Mouse (Mus musculus) forebrain, embryonic 12.5 days (tissue): ENCODE results near the gene Ralgps1. TPM values are rescaled to one million over a fixed set of nuclear protein-coding genes. Genes with fewer than 3 reads are reported as not detected.

Experiments
- ATAC-seq: fragments of 200-750 bp; cut with Nextera tagmentation; 2 replicates; pipeline ENCODE4 v1.8.0; 2017; ENCODE audit warnings: moderate TSS enrichment; ENCODE audit not compliant: low FRiP score
- H3K27ac ChIP-seq: fragments of 300-500 bp; sonication (generic); 2 replicates; pipeline ENCODE4 v1.5.1; 2016; ENCODE audit warnings: mild to moderate bottlenecking
- H3K27me3 ChIP-seq: fragments of 300-500 bp; sonication (generic); 2 replicates; pipeline ENCODE4 v1.6.1; 2016; ENCODE audit warnings: mild to moderate bottlenecking
- H3K36me3 ChIP-seq: fragments of 300-500 bp; sonication (generic); replicated peaks from 2 replicates; pipeline ENCODE4 v1.6.1; 2016; ENCODE audit warnings: mild to moderate bottlenecking
- H3K4me1 ChIP-seq: fragments of 300-500 bp; sonication (generic); 2 replicates; pipeline ENCODE4 v1.6.1; 2016
- H3K4me2 ChIP-seq: fragments of 300-500 bp; sonication (generic); 2 replicates; pipeline ENCODE4 v1.6.1; 2016; ENCODE audit warnings: mild to moderate bottlenecking, moderate library complexity
- H3K4me3 ChIP-seq: fragments of 300-500 bp; sonication (generic); replicated peaks from 2 replicates; pipeline ENCODE4 v1.5.1; 2016; ENCODE audit warnings: mild to moderate bottlenecking
- H3K9ac ChIP-seq: fragments of 300-500 bp; sonication (generic); 2 replicates; pipeline ENCODE4 v1.6.1; 2016; ENCODE audit warnings: mild to moderate bottlenecking
- H3K9me3 ChIP-seq: fragments of 300-500 bp; sonication (generic); 2 replicates; pipeline ENCODE4 v1.6.1; 2016
- WGBS: fragments of 180-500 bp; shearing (Covaris S2); methylation state at CpG from one replicate; pipeline ENCODE4 v1.1.7; 2016; 5-methylcytosine and 5-hydroxymethylcytosine counted together
- polyA plus RNA-seq: library from polyadenylated mRNA; unstranded; fragments of >200 nt; fragmentation: Nextera tagmentation; extraction: Ambion mirVana; gene quantifications from 2 replicates; pipeline ENCODE4 v1.2.1, GENCODE M21; 2016

Gene Ralgps1
- polyA plus RNA-seq, 1 experiment from 2014 or later = 23.8 TPM

DNA sequence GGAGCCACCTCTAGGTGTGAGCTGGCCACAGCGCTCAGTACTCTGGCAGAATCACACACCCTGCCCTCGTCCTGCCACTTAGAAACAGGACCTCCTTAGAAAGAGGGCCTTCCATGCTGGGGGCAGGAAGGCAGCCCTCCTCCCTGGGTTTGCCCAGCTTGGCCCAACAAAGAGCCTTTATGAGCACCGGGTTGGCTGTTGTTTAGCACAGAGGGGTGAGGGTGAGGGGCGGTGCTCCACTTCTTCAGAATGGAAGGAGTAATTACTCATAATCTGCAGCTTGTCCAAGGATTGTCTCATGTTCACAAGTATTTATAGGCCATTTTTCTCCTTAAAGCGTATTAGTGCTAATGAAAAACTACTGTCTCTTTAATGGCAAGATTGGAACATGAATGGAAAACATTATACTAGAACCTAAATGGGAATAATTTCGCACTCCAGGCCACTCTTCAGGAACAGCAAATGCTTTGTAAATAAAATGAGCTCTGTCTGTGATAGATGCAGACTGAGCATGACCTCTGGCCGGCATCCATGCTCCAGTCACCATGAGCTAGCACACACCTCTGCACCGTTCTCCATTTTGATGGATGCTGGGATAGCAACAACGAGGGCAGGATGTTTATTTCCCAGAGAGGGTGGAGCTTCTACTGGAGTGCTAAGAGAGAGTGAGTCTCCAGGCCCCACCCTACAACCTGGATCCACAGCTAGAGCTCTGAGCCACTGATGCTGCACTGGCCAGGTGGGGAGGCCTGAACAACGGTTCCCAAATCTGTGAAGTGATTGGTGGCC, 200.3 kb downstream of the Ralgps1 start:
- H3K36me3 ChIP-seq = peaks cover 33% of the 10 kb centered on the region
- H3K9me3 ChIP-seq = no peaks in the 10 kb centered on the region
- peaks cover 11% of the 10 kb centered on the region; the same call in 1 of the 2 replicates for H3K4me1 ChIP-seq
- no peak overlapping the region for H3K4me3 ChIP-seq
- H3K9ac ChIP-seq = no peak overlapping the region
- WGBS = 34% methylated on average over 10 of the region's 10 CpGs
- H3K27ac ChIP-seq = peak overlapping the region; percentile 36; the same call in 1 of the 2 replicates
- no peak overlapping the region for H3K4me2 ChIP-seq
- 0 out of 2 replicates have a peak, but pooled peaks have one; percentile 23 for ATAC-seq
- H3K27me3 ChIP-seq = peaks cover 8% of the 10 kb centered on the region; the same call in 1 of the 2 replicates

DNA sequence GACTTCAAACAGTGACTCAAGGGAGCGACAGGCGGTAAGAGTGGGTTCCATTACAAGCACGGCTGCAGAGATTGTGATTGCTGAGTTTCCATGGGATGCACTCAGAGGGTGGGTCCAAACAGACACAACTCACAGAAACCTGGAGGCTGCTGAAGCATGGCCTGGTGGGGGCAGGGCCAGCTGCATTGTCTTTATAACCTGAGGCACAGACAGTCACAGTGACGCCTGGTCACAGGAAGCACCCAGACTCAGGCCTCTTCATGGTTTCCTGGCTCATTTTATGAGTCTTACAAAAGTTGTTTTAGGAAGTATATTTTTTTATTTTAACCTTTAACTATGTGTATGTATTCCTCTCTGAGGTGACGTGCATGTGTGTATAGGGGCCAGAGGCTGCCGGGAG, 201.8 kb downstream of the Ralgps1 start:
- no peak overlapping the region for H3K27ac ChIP-seq

DNA sequence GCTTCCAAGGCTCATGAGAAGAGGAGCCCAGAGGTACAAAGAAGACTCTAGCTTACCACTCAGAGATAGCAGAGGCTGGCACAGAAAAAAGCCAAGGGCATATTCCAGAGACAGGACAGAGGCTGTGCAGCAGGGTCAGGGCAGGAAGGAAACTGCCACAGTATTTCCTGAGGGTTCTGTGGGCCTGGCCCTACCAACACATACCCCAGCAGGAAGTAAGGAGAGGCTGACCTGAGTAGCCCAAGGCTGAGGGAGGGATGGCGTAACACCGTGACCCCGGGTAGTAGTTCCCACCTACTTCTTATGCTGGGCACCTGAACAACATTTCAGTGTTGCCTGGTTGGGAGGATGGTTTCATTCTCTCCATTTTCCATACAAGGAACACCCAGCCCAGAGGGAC, 204.2 kb downstream of the Ralgps1 start:
- H3K36me3 ChIP-seq = peaks cover 17% of the 10 kb centered on the region; the same call in 1 of the 2 replicates
- no peaks in the 10 kb centered on the region for H3K9me3 ChIP-seq
- H3K4me3 ChIP-seq = no peak overlapping the region
- peaks cover 11% of the 10 kb centered on the region; the same call in 1 of the 2 replicates for H3K4me1 ChIP-seq
- H3K27ac ChIP-seq = no peak overlapping the region
- H3K9ac ChIP-seq = no peak overlapping the region
- H3K4me2 ChIP-seq = no peak overlapping the region
- H3K27me3 ChIP-seq = peaks cover 8% of the 10 kb centered on the region; the same call in 1 of the 2 replicates
- ATAC-seq = no peak
- WGBS = 80% methylated on average over 3 of the region's 3 CpGs

More for the DNA sequence above, 201.8 kb downstream of the Ralgps1 start:
- H3K4me1 ChIP-seq = peaks cover 11% of the 10 kb centered on the region; the same call in 1 of the 2 replicates
- H3K27me3 ChIP-seq = peaks cover 8% of the 10 kb centered on the region; the same call in 1 of the 2 replicates
- H3K4me3 ChIP-seq = no peak overlapping the region
- 82% methylated on average over 6 of the region's 6 CpGs for WGBS
- no peaks in the 10 kb centered on the region for H3K9me3 ChIP-seq
- H3K36me3 ChIP-seq = peaks cover 33% of the 10 kb centered on the region
- no peak overlapping the region for H3K9ac ChIP-seq
- no peak for ATAC-seq
- H3K4me2 ChIP-seq = no peak overlapping the region

DNA sequence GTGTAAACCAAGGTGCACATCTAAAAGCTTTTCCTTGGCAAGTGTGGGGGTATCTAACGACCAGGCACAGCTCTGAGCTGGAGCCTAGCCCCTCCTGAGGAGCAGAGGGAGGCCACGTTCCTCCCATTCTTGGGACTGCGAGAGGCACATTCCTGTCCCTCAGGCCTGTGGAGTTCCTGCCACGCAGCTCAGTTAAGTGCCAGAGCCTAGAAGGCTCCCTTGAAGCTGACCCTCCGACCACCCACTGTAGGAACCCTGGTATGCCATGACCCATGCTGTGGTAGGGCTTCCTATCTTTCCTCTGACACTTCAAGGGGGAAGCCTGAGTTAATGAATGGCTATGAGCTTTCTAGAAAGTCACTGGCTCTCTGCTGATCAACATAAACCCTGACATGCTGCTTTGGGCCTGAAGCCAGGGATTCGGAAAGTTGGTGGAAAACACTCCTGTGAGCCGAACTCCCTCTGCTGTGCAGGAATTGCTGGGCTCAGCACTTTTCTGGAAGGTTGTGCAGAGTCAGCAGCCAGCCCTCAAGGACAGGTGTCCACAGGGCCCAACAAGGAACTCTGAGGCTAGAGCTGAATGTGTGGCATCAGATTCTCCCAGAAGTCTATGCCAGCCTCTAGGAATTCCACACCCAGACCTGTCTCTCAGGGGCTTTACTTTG, 205.4 kb downstream of the Ralgps1 start:
- 70% methylated on average over 7 of the region's 7 CpGs for WGBS

DNA sequence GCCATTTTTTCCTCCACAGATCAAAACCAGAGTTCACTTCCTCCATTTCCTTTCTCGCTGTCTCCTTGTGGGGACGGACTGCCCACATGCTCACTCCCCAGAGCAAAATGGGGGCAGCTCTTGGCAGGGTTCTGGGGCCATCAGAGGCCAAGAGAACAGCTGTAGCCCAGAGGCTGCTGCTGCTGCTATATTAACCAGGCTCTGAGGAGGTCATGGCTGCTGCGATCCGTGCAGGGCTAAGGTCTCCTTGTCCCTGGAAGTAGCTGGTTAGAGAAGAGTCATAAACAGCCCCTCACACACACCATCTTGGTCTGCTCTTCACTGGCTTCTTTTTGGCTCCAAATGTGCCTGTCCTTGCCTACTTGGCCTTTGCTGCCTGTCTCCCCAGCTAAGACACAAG, 206.1 kb downstream of the Ralgps1 start:
- Histone ChIP-seq H3K4me1 (no peaks in the 10 kb centered on the region), H3K27me3 (peaks cover 8% of the 10 kb centered on the region; the same call in 1 of the 2 replicates), H3K9me3 (no peaks in the 10 kb centered on the region), H3K27ac (no peak overlapping the region), H3K36me3 (peaks cover 17% of the 10 kb centered on the region; the same call in 1 of the 2 replicates), H3K4me3 (no peak overlapping the region), H3K9ac (no peak overlapping the region), H3K4me2 (no peak overlapping the region)
- ATAC-seq = no peak
- 90% methylated on average over 4 of the region's 4 CpGs for WGBS

More for the DNA sequence above, 205.4 kb downstream of the Ralgps1 start:
- no peaks in the 10 kb centered on the region for H3K9me3 ChIP-seq
- peaks cover 17% of the 10 kb centered on the region; the same call in 1 of the 2 replicates for H3K36me3 ChIP-seq
- peaks cover 8% of the 10 kb centered on the region; the same call in 1 of the 2 replicates for H3K27me3 ChIP-seq
- no peak overlapping the region for H3K4me2 ChIP-seq
- no peak overlapping the region for H3K4me3 ChIP-seq
- ATAC-seq = no peak
- no peak overlapping the region for H3K9ac ChIP-seq
- no peak overlapping the region for H3K27ac ChIP-seq
- peaks cover 5% of the 10 kb centered on the region; the same call in 1 of the 2 replicates for H3K4me1 ChIP-seq

DNA sequence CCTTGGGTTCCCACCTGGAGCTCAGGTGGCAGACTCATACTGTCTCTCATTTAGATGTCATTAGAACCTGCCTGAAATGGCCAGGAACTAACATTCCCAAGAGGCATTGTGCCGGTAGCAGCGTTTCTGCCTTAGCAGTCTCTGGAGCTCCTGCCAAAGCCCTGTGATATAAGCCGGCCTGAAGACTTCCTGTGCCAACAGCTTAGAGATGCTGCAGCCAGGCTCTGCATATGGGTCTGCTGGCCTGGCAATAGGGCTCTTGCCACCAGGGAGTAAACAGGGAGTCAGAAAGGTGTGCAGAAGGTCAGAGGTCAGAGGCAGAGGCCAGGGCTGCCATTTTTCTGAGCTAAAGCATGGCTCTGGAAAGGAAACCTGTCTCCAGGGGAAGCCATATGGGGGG, 206.6 kb downstream of the Ralgps1 start:
- H3K4me1 ChIP-seq = no peaks in the 10 kb centered on the region
- no peak overlapping the region for H3K27ac ChIP-seq
- H3K4me3 ChIP-seq = no peak overlapping the region
- H3K27me3 ChIP-seq = peaks cover 8% of the 10 kb centered on the region; the same call in 1 of the 2 replicates
- no peak for ATAC-seq
- H3K9ac ChIP-seq = no peak overlapping the region
- WGBS = 80% methylated on average over 3 of the region's 3 CpGs
- H3K9me3 ChIP-seq = no peaks in the 10 kb centered on the region
- H3K36me3 ChIP-seq = peaks cover 17% of the 10 kb centered on the region; the same call in 1 of the 2 replicates
- no peak overlapping the region for H3K4me2 ChIP-seq

DNA sequence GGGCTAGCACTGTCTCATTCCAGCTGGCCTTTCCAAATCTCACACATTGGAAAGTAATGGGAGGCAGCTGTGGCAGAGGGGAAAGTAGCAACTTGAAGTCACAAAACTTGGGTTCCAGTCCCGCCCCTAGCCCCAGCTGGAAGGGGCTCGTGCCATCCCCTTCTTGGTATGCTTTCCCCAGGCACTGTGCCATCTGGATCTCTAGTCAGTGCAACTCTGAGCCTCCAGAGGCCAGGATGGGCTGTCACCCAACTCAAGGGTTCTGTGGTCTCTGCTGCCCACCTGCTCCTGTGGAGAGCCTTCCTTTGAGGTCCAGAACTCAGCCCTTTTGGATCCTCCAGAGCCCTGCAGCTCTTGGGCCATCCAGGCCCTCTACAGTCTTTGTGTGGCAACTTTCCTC, 209.2 kb downstream of the Ralgps1 start:
- no peak overlapping the region for H3K9ac ChIP-seq
- H3K4me3 ChIP-seq = no peak overlapping the region
- no peak overlapping the region for H3K27ac ChIP-seq
- 83% methylated on average over 2 of the region's 2 CpGs for WGBS
- no peaks in the 10 kb centered on the region for H3K4me1 ChIP-seq
- no peak for ATAC-seq
- H3K9me3 ChIP-seq = no peaks in the 10 kb centered on the region
- H3K27me3 ChIP-seq = no peaks in the 10 kb centered on the region
- H3K4me2 ChIP-seq = no peak overlapping the region
- peaks cover 10% of the 10 kb centered on the region for H3K36me3 ChIP-seq

DNA sequence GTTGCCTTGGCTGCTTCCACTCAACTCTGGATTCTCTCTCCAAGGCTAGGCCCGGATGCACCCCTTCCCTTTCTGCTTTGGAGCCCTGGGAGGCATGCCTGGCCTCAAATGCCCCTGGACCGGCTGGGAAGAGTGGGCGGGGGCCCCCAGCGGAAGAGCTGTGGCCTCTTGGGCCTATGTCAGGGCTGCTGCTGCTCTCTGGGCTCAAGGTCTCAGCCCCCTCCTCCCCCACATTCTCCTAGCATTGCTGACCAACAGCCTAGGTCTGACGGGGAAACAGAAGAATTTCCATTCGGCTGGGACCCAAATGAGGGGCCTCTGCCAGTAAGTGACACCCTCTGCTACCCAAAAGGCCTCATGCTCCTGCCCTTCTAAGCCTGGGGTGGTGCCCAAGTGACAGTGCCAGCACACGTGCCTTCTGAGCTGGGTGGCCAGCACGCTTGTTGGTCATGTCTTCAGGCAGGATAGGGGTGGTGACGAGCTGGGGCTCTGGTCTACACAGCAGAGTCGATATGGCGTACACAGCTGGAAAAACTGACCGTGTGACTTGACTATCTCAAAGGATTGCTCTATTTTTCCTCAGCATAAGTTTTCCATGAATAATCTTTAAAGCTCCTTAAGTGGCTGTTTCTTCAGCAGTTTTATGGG, 210.8 kb downstream of the Ralgps1 start:
- Histone ChIP-seq H3K36me3 (peaks cover 10% of the 10 kb centered on the region), H3K27ac (no peak overlapping the region), H3K9me3 (no peaks in the 10 kb centered on the region), H3K4me2 (no peak overlapping the region), H3K9ac (no peak overlapping the region), H3K27me3 (no peaks in the 10 kb centered on the region), H3K4me1 (no peaks in the 10 kb centered on the region), H3K4me3 (no peak overlapping the region)
- no peak for ATAC-seq
- WGBS = 83% methylated on average over 12 of the region's 12 CpGs

DNA sequence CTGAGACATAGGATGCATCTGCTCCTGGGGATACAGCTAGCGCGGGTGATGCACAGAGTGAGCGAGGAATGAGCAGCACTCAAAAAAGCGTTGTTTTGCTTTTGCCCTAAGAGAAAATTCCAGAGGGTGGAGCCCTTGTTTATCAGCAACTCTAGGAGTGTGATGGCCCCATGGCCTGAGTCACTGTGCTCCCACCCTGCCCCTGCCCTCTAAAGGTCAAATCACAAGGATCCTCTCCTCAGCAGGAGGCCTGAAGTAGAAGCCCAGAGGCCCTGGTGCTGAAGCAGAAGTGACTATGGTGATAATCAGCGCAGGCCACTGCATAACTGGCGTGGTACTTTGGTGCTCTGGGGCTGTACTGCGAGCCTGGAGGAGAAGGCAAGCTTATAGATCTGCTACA, 211.7 kb downstream of the Ralgps1 start:
- Histone ChIP-seq H3K4me2 (no peak overlapping the region), H3K9ac (no peak overlapping the region), H3K4me1 (no peaks in the 10 kb centered on the region), H3K9me3 (no peaks in the 10 kb centered on the region), H3K4me3 (no peak overlapping the region), H3K36me3 (peaks cover 10% of the 10 kb centered on the region), H3K27me3 (no peaks in the 10 kb centered on the region), H3K27ac (no peak overlapping the region)
- WGBS = 88% methylated on average over 7 of the region's 7 CpGs
- ATAC-seq = no peak

DNA sequence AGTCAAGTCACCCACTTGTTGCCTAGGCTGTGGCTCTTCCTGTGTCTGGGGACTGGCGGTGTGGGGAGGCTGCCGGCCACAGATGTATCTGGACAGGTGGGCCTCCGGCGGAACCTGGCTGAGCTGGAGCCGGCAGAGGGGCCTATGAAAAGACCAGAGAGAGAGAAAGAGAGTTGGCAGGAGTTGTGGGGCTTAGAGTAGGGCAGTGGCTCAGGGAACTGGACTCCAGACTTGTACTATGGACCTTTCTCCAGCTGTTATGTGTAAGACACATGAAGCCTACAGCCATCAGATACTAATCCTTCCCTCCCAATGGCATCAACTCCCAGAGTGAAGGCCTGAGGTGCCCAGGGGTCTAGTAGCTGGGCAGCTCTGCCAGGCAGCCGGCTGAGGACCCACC, 212.4 kb downstream of the Ralgps1 start:
- no peak overlapping the region for H3K4me2 ChIP-seq
- H3K4me1 ChIP-seq = no peaks in the 10 kb centered on the region
- H3K36me3 ChIP-seq = peaks cover 10% of the 10 kb centered on the region
- H3K27me3 ChIP-seq = no peaks in the 10 kb centered on the region
- H3K9ac ChIP-seq = no peak overlapping the region
- no peak overlapping the region for H3K27ac ChIP-seq
- 91% methylated on average over 6 of the region's 6 CpGs for WGBS
- ATAC-seq = no peak
- H3K9me3 ChIP-seq = no peaks in the 10 kb centered on the region
- H3K4me3 ChIP-seq = no peak overlapping the region

DNA sequence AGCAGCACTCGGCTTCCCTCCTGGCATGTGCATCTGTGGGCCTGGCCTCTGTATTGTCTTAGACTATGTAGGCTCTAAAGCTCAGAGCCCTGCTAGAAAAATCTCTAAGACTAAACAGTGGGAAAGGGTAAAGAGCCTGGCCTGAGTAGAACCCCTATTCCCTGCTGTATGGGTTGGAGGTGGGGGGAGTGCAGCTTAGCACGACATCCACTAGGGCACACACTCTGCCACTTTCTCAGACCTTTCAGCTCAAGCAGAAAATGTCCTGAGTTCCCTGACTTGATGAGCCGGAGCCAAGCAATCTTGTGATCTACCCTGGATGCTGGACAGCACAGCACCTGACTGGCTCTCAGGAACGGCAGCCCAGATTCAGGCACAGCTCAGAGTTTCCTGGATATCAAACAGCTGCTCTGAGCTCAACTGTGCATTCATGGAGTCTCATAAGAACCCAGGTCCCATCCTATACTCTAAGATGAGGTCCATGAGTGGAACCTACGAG, 215.0 kb downstream of the Ralgps1 start:
- no peak overlapping the region for H3K27ac ChIP-seq

More for the DNA sequence above, 215.0 kb downstream of the Ralgps1 start:
- no peaks in the 10 kb centered on the region for H3K9me3 ChIP-seq
- H3K36me3 ChIP-seq = peaks cover 10% of the 10 kb centered on the region
- H3K27me3 ChIP-seq = no peaks in the 10 kb centered on the region
- ATAC-seq = no peak
- no peaks in the 10 kb centered on the region for H3K4me1 ChIP-seq
- H3K9ac ChIP-seq = no peak overlapping the region
- no peak overlapping the region for H3K4me2 ChIP-seq
- H3K4me3 ChIP-seq = no peak overlapping the region
- WGBS = 80% methylated on average over 5 of the region's 5 CpGs
